Mouse (Mus musculus) stomach, embryonic 14.5 days (tissue): ENCODE data around the gene Cabin1. TPM values are rescaled to one million over a fixed set of nuclear protein-coding genes. Genes with fewer than 3 reads are reported as not detected.

Source experiments
- ATAC-seq: fragments of 200-750 bp; cut with Nextera tagmentation; 2 replicates; pipeline ENCODE4 v1.8.0; 2017; ENCODE audit warnings: low read depth, moderate TSS enrichment; ENCODE audit not compliant: insufficient number of reproducible peaks, insufficient read depth, low FRiP score
- H3K27ac ChIP-seq: fragments of 300-500 bp; sonication (generic); 2 replicates; pipeline ENCODE4 v1.5.1; 2014; ENCODE audit warnings: mild to moderate bottlenecking, low read length, moderate library complexity, mixed read lengths
- H3K27me3 ChIP-seq: fragments of 300-500 bp; sonication (generic); 2 replicates; pipeline ENCODE4 v1.6.1; 2014; ENCODE audit warnings: low read length, control low read depth, mixed read lengths; ENCODE audit not compliant: control insufficient read depth, insufficient read depth
- H3K36me3 ChIP-seq: fragments of 300-500 bp; sonication (generic); 2 replicates; pipeline ENCODE4 v1.6.1; 2014; ENCODE audit warnings: mild to moderate bottlenecking, control low read depth, low read length, moderate library complexity, mixed read lengths; ENCODE audit not compliant: control insufficient read depth, insufficient read depth
- H3K4me1 ChIP-seq: fragments of 300-500 bp; sonication (generic); 2 replicates; pipeline ENCODE4 v1.6.1; 2014; ENCODE audit warnings: low read length, control low read depth, mixed read lengths; ENCODE audit not compliant: control insufficient read depth, insufficient read depth
- H3K4me2 ChIP-seq: fragments of 300-500 bp; sonication (generic); replicated peaks from 2 replicates; pipeline ENCODE4 v1.6.1; 2014; ENCODE audit warnings: low read depth, low read length, control low read depth
- H3K4me3 ChIP-seq: fragments of 300-500 bp; sonication (generic); 2 replicates; pipeline ENCODE4 v1.5.1; 2014; ENCODE audit warnings: low read depth, low read length, control low read depth
- H3K9ac ChIP-seq: fragments of 300-500 bp; sonication (generic); replicated peaks from 2 replicates; pipeline ENCODE4 v1.6.1; 2014; ENCODE audit warnings: low read depth, mild to moderate bottlenecking, control low read depth, low read length, moderate library complexity, mixed read lengths
- H3K9me3 ChIP-seq: fragments of 300-500 bp; sonication (generic); 2 replicates; pipeline ENCODE4 v1.6.1; 2016; ENCODE audit warnings: low read depth, low read length, control low read depth; ENCODE audit not compliant: control insufficient read depth
- WGBS: fragments of 180-500 bp; shearing (Covaris S2); extraction: QIAGEN DNeasy Blood & Tissue Kit; methylation state at CpG from one replicate; pipeline ENCODE4 v1.1.7; 2014; 5-methylcytosine and 5-hydroxymethylcytosine counted together
- polyA plus RNA-seq: library from polyadenylated mRNA; unstranded; fragments of >200 nt; fragmentation: Nextera tagmentation; extraction: Ambion mirVana; gene quantifications from 2 replicates; pipeline ENCODE4 v1.2.1, GENCODE M21; 2014

Gene Cabin1
- polyA plus RNA-seq, 1 experiment from 2014 or later, result 42.7 TPM

GRCm38 (mm10) chr10:75626991-75627390 lies 137.2 kb downstream of the Cabin1 start:
- Histone ChIP-seq H3K9me3 (no peaks in the 10 kb centered on the region), H3K9ac (no peak overlapping the region), H3K36me3 (no peaks in the 10 kb centered on the region), H3K27me3 (no peaks in the 10 kb centered on the region), H3K27ac (no peak overlapping the region), H3K4me2 (no peak overlapping the region), H3K4me3 (no peak overlapping the region), H3K4me1 (no peaks in the 10 kb centered on the region)
- 58% methylated on average over 3 of the region's 3 CpGs for WGBS
- no peak; the same call in 1 of the 2 replicates for ATAC-seq

- Histone ChIP-seq H3K9ac (no peak overlapping the region), H3K9me3 (no peaks in the 10 kb centered on the region), H3K27ac (no peak overlapping the region), H3K36me3 (no peaks in the 10 kb centered on the region), H3K27me3 (no peaks in the 10 kb centered on the region), H3K4me3 (no peak overlapping the region), H3K4me1 (no peaks in the 10 kb centered on the region), H3K4me2 (no peak overlapping the region)
- WGBS, result 39% methylated on average over 6 of the region's 6 CpGs
- ATAC-seq, result no peak
Measured at GRCm38 (mm10) chr10:75625920-75626319, 138.2 kb downstream of the Cabin1 start.

GRCm38 (mm10) chr10:75620818-75621217 lies 143.3 kb downstream of the Cabin1 start:
- ATAC-seq, result no peak
- H3K4me2 ChIP-seq, result no peak overlapping the region
- H3K9me3 ChIP-seq, result no peaks in the 10 kb centered on the region
- 53% methylated on average over 3 of the region's 3 CpGs for WGBS
- H3K27ac ChIP-seq, result no peak overlapping the region
- no peaks in the 10 kb centered on the region for H3K27me3 ChIP-seq
- no peak overlapping the region for H3K4me3 ChIP-seq
- H3K4me1 ChIP-seq, result no peaks in the 10 kb centered on the region
- no peaks in the 10 kb centered on the region for H3K36me3 ChIP-seq
- H3K9ac ChIP-seq, result no peak overlapping the region

GRCm38 (mm10) chr10:75616044-75616443 lies 148.1 kb downstream of the Cabin1 start:
- no peak overlapping the region for H3K4me3 ChIP-seq
- 90% methylated on average over 4 of the region's 4 CpGs for WGBS
- ATAC-seq, result no peak

GRCm38 (mm10) chr10:75610486-75610885 lies 153.7 kb downstream of the Cabin1 start:
- H3K4me3 ChIP-seq, result no peak overlapping the region
- no peaks in the 10 kb centered on the region for H3K27me3 ChIP-seq
- no peaks in the 10 kb centered on the region for H3K36me3 ChIP-seq
- H3K9ac ChIP-seq, result no peak overlapping the region
- no peaks in the 10 kb centered on the region for H3K4me1 ChIP-seq
- WGBS, result 37% methylated on average over 7 of the region's 7 CpGs
- no peak for ATAC-seq
- no peak overlapping the region for H3K4me2 ChIP-seq
- no peak overlapping the region for H3K27ac ChIP-seq
- no peaks in the 10 kb centered on the region for H3K9me3 ChIP-seq

More at GRCm38 (mm10) chr10:75616044-75616443, 148.1 kb downstream of the Cabin1 start:
- Histone ChIP-seq H3K27me3 (no peaks in the 10 kb centered on the region), H3K4me2 (no peak overlapping the region), H3K9ac (no peak overlapping the region), H3K9me3 (no peaks in the 10 kb centered on the region), H3K4me1 (no peaks in the 10 kb centered on the region), H3K27ac (no peak overlapping the region), H3K36me3 (no peaks in the 10 kb centered on the region)

GRCm38 (mm10) chr10:75608975-75609374 lies 155.2 kb downstream of the Cabin1 start:
- Histone ChIP-seq H3K27me3 (no peaks in the 10 kb centered on the region), H3K4me3 (no peak overlapping the region), H3K4me2 (no peak overlapping the region), H3K9ac (no peak overlapping the region), H3K9me3 (no peaks in the 10 kb centered on the region), H3K27ac (no peak overlapping the region), H3K4me1 (no peaks in the 10 kb centered on the region), H3K36me3 (no peaks in the 10 kb centered on the region)
- WGBS, result 87% methylated on average over 11 of the region's 11 CpGs
- ATAC-seq, result no peak

GRCm38 (mm10) chr10:75607253-75607652 lies 156.9 kb downstream of the Cabin1 start:
- H3K4me2 ChIP-seq, result no peak overlapping the region
- no peak overlapping the region for H3K27ac ChIP-seq
- ATAC-seq, result no peak
- no peak overlapping the region for H3K9ac ChIP-seq
- no peak overlapping the region for H3K4me3 ChIP-seq
- 83% methylated on average over 4 of the region's 4 CpGs for WGBS
- no peaks in the 10 kb centered on the region for H3K9me3 ChIP-seq
- no peaks in the 10 kb centered on the region for H3K36me3 ChIP-seq
- no peaks in the 10 kb centered on the region for H3K27me3 ChIP-seq
- H3K4me1 ChIP-seq, result no peaks in the 10 kb centered on the region

GRCm38 (mm10) chr10:75605162-75605846 lies 158.8 kb downstream of the Cabin1 start:
- WGBS, result 34% methylated on average over 11 of the region's 11 CpGs
- H3K4me2 ChIP-seq, result no peak overlapping the region
- no peak overlapping the region for H3K9ac ChIP-seq
- H3K27me3 ChIP-seq, result no peaks in the 10 kb centered on the region
- H3K9me3 ChIP-seq, result no peaks in the 10 kb centered on the region
- no peak overlapping the region for H3K27ac ChIP-seq
- no peak for ATAC-seq
- H3K4me1 ChIP-seq, result no peaks in the 10 kb centered on the region
- H3K36me3 ChIP-seq, result no peaks in the 10 kb centered on the region
- H3K4me3 ChIP-seq, result no peak overlapping the region

GRCm38 (mm10) chr10:75600189-75600730 lies 163.9 kb downstream of the Cabin1 start:
- H3K27me3 ChIP-seq, result no peaks in the 10 kb centered on the region
- no peaks in the 10 kb centered on the region for H3K36me3 ChIP-seq
- H3K4me2 ChIP-seq, result no peak overlapping the region
- no peaks in the 10 kb centered on the region for H3K4me1 ChIP-seq
- H3K4me3 ChIP-seq, result no peak overlapping the region
- ATAC-seq, result no peak
- no peak overlapping the region for H3K9ac ChIP-seq
- H3K9me3 ChIP-seq, result 0 out of 2 replicates have a peak, but pooled peaks cover 5% of the 10 kb centered on the region
- WGBS, result 79% methylated on average over 7 of the region's 7 CpGs
- H3K27ac ChIP-seq, result no peak overlapping the region
